Mouse (Mus musculus) naive thymus-derived CD4-positive, alpha-beta T cell, adult 2 months (primary cell): ENCODE measurements around the gene Adamtsl2.
A peak's percentile ranks its signal among the peaks of the same experiment; 100 is the strongest.

ENCODE experiments used
- DNase-seq: peaks from one replicate; pipeline ENCODE4 v3.0.0-alpha.2; 2011; ENCODE audit warnings: low read depth

Adamtsl2 gene

DNA sequence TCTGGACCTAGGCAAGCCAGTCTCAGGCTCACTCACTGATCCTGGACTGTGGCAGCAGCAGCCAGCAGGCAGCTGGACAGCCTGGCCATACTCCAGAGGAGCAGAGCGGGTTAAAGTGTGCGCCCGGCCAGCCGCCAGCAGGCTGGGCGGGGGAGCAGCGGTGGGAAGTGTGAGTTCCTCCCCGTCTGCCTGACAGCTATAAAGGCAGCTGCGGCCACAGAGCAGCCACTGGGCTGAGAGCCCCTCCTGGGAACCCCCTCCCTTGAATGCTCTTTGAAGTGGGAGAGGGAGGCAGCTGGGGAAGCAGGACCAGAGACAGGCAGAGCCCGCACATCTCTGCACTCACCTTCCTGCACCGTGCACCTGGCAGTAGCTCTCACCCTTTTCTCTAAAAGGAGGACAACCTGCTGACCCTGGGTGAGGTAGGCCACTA lies at the start of gene Adamtsl2:
Gene Adamtsl2 (plus strand): TSS at position 228 of the 433 bp plus-strand sequence.
- DNase-seq: peak; percentile 20

DNA sequence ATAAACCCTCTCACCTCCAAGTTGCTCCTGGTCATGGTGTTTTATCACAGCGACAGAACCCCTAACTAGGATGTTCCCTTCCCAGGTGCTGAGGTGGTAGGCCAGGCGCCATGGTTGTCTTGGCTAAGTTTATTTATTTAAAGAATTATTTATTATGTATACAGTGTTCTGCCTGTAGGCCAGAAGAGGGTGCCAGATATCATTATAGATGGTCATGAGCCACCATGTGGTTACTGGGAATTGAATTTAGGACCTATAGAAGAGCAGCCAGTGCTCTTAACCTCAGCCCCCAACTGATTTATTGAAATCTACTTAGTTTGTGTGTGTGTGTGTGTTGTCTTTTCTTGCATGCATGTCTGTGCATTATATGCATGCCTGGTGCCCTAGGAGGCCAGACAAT lies 46.8 kb upstream of the Adamtsl2 start:
- no peak for DNase-seq

DNA sequence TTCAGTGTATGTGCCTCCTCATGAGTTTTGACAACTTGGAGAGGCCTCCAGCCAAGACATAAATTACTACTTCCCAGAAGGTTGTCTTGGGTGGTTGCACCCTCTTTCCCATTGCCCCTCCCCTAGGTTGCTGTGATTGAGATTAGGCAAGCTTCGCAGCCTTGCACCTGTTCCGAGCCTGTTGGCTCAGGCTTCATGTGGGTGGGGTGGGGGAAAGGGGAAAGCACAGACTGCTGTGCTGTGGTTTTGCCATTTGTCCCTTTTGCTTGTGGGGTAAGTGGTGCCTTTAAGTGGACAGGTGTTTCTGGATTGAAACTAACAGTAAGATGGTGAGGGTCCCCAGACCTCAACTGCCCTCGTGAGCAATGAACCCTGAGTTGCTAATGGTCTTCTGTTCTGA lies 43.2 kb upstream of the Adamtsl2 start:
- DNase-seq: no peak

DNA sequence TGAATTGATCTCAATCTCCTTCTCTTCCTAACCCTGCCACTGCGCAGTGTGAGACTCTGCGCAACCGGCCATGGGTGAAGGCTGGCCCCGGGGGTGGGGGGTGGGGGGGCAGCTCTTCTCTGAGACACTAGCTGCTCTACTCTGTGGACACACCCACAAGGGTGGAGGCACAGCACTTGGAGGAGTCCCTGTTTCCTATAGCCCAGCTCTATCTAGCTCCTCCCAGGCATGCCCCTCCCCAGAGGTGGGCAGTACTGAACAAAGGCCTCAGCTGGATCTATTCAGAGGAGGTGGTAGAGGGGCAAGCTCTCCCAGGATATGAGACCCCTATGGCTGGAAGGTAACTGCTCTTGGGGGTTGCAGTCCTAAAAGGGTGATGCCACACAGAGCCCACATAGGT lies 42.2 kb upstream of the Adamtsl2 start:
- DNase-seq: no peak

DNA sequence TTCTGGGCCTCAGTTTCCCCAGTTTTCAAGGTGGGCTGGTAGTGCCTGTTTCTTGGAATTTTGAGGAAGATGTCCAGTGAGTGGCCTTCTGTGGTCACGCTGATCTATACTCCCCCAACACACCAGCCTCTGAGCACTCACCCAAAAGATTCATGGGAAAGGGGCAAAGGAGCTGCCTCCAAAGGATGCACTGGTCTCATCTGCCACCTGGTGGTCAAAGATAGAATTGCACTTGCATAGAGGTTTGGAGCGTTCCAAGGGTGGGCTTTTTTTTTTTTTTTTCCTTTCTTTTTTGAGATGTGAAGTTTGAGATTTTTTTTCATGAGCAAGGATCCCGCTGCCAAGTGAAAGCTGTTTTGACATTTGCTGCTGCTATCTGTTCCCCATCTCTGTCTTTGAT lies 40.6 kb upstream of the Adamtsl2 start:
- peak; percentile 82 for DNase-seq

DNA sequence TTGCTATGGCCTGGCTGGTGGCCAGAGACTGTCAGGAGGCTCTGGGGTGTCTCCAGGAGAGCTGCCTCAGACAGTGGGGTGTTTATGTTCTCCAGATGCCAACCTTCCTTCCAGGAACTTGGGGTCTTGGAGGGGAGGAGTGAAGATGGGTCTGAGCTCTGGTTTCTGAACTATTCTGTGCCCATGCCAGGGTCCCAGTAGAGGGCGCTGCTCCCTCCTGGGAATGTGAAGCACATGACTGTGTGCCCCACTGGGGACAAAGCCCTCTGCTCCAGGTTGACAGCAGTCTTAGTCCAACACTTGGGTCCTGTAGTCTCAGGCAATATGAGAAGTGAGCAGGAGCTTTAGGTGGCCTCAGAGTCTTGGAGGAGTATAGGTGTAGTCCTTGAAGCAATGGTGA lies 39.9 kb upstream of the Adamtsl2 start:
- no peak for DNase-seq

DNA sequence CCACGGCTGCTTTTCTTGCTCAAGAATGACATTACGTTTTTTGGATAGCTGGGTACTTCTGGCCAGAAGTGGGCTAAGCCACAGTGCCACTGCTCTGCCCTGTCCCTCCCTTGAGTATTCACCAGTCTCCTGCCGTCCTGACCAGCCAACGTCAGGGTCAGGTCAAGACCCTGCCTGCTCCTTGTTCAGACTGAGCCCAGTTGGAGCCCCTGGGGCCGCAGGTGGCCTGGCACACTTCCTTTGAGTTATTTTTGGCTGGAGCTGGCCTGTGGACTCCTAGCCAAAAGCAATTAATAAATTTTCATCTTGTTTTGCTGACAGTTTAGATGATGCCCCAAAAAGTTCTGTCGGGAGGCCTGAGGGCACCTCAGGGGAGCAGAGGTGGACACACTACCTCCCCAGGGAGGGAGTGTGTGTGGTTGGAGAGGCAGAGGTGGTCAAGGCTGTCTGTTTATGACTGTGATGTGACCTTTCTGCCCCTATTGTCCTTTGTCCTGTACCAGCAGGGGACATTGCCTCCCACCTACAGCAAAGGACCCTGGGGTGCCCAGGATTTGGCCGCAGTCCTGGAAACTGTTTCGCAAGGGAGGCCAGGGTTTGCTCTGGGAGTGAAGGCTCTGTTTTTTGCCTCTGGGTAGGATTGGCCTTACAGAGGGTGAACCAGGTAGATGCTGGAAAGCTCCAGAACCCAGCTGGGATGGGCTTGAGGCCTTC lies 36.9 kb upstream of the Adamtsl2 start:
- DNase-seq: no peak

DNA sequence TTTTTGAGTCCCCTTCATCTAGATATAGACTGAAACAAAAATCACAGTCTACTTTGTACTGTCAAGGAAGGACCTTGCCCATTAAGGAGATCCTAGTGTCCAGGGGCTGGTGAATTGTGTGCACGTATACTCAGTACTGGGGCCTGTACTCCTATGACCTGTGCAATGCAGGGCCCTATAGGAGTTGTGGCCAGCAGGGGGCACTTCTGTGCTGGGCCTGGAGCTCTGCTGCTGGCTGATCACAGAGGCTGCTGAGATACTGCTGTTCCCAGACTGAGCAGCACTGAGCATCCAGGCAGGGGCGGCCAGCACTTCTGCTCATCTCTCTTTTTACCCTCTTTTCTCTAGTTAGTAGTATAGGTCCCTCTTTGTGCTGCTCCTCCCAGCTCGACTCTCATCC lies 35.7 kb upstream of the Adamtsl2 start:
- peak; percentile 79 for DNase-seq

DNA sequence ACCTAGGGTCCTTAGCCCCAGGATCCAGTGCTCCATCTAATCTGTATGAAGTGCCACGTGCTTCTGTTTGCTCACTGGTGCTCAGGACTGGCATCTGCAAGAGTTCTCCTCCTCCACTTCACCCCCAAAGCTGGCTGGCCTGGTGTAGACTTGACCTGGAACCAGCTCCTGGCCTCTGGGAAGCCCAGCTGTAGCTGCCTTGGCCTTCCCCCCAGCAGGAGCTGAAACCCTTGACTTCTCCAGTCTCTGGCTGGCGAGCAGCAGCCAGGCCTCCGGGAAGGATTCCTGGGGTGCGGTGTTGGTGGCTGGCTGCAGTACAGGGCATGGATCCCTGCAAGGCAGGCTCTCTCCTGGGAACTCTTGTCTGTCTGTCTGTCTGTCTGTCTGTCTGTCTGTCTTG lies 35.0 kb upstream of the Adamtsl2 start:
- no peak for DNase-seq

DNA sequence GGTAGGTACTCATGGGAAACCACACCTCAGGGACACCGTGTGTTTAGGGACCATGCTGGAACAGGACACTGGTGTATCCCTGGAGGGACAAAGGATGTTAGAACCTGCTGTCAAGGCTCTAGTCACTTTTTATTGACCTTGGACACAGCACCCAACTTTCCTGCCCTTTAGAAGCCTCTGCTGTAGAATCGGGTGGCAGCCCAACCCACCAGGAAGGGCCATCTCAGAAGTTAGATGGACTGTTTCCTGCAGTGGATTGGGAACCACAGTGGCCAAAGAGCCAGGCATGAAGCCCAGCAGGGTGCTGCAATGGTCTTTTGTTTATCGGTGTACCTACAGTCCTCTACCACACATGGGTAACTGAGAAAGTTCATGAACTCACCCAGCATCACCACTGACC lies 34.5 kb upstream of the Adamtsl2 start:
- no peak for DNase-seq

DNA sequence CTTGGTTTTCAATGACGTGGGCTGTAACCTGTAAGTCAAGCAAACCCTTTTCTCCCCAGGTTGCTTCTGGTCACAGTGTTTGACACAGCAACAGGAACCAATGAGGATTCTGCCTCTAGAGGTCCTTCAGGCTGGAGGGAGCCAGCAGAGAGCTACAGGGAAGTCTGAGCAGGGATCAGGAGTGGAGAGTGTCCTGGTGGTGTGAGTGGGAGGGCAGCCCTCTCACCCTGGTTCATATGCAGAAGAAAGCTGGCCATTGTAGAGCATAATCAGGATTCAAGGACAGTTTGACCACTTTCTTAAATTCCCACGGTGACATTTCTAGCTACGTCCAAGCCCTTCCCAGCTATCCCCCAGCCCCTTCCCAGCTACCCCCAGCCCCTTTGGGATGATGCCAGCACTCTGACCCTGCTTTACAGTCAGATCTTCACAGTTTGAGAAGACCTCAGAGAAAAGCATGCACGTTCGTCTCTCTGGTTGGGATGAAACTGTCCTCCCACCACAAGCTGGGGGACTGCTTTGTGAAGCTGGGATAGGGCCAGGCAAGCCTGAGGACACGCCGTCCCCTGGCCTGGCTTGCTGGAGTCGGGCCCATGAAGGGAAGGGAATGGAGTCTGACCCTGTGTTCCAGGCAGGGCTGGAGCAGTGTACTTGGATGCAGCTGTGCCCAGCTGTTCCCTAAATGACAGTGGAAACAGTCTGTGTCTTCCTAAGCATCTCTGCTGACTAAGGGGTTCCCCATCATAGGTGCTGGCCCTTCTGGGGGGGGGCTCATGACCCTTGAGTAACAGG lies 33.0 kb upstream of the Adamtsl2 start:
- DNase-seq: no peak

DNA sequence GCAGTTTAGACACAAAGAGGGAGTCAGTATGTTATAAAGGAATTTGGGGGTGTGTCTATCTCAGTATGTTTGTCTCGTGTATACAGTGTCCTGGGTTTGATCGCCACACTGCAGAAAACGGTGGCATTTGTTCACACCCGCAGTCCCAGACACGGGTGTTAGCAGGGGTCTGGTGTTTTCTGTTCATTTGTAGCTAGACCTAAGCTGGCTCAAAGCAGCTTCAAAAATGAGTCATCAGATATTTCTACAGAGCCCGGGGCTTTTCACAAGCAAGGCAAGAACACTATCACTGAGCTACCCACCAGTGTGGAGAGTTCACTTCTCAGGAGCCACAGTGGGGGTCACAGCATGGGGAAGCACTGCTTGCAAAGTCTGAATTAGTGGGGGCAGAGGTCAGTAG lies 29.8 kb upstream of the Adamtsl2 start:
- no peak for DNase-seq

DNA sequence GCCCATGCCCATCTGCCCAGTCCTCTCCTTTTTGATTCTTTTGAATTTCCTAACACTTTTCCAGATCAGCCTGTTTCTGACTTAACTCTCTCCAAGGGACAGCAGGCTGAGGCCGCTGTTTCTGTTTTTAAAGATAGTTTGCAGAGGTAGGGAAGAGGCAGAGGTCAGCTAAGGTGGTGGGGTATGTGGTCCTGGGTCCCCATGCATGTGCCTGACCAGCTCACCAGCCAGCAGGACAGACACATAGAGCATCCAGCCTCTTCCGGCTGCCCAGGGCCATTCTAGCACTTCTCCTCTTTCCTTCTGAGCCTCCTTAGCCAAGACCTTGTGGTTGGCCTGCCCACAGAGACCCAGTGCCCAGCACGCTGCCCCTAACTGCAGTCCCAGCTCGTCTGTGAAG lies 20.9 kb upstream of the Adamtsl2 start:
- DNase-seq: no peak

DNA sequence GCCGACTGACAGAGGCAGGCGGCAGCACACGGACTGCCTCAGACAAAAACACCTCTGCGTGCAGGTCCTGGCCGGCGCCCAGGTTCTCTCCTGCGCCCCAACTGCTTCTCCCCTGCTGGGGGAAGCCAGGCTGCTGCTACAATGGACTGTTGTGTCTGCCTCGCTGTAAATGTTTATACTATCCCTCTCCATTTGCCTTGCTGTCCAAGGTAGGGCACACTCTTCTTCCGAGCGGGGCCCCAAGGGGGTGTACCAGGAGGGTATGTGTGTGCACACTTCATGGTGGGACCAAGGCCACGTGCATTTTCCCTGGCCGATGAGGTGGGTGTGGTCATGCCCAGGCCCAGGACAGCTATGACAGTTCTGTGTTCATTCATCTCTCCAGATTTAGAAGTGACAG lies 20.4 kb upstream of the Adamtsl2 start:
- DNase-seq: no peak

DNA sequence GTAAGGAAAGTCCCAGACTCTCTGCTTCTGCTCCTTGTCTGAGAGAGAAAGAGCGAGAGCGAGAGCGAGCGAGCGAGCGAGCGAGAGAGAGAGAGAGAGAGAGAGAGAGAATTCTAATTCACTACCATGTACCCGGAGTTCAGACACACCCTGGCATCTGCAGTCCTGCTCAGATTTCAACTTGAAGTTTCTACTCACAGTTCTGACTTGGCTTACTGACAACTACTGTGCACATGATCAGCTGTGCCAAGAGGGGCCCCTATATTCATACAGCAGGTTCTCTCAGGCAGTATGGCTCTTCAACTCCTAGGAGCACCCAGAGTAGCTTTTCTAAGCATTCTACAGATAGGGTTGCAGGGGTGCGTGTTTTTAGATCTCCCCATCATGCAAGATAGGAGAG lies 20.0 kb upstream of the Adamtsl2 start:
- no peak for DNase-seq

DNA sequence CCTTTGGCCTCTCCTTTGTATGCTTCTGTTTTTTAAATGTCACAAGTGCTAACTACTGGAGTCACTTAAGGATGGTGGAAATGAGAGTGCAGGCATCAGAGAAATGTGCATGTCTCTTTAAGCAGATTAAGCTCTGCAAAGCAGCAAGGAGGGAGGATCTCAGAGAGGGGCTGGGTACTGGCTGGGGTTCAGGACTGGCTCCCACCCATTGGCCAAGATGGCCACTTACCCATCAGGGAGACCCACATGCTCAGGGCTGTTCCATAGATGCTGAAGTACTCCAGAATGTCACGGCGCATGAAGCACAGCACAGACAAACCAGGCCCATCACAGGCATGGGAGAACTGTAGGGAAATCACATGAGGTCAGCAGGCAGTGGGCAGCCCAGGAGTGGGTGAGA lies 12.1 kb upstream of the Adamtsl2 start:
- no peak for DNase-seq

DNA sequence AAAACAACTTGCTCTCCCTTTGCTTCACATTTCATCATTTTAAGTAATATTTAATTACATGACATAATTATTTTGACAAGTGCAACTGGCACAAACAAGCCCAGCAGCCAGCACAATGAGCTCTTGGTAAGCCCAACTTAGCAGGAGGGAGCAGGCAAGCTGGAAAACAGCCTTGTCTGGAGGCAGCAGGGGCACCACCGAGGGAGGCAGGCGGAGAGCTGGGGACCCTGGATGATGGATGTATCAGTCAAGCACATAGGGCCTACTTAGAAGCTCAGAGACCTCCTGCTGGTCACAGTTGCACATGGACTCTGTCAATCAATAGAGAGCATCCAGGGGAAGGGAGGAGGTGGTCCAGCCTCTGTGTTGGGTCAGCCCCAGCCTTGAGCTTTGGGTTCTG lies 11.2 kb upstream of the Adamtsl2 start:
- no peak for DNase-seq

DNA sequence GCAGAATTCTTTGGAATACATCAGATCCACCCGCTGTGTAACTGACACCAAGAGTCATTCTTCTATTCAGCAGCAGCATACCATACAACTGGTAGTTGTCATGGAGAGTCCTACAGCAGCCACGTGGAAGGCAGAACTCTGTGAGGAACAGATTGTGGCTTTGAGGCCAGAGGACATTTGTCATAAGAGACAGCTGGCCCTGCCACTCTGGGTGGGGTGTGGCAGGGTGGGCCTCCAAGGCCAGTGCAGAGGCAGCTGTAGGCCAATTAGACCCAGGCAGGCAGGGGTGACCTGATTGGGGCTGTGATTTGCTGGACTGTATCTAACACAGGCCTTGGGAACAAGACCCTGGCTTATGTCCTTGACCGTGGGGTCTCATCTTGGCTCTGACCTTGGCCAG lies 9.5 kb upstream of the Adamtsl2 start:
- DNase-seq: no peak

DNA sequence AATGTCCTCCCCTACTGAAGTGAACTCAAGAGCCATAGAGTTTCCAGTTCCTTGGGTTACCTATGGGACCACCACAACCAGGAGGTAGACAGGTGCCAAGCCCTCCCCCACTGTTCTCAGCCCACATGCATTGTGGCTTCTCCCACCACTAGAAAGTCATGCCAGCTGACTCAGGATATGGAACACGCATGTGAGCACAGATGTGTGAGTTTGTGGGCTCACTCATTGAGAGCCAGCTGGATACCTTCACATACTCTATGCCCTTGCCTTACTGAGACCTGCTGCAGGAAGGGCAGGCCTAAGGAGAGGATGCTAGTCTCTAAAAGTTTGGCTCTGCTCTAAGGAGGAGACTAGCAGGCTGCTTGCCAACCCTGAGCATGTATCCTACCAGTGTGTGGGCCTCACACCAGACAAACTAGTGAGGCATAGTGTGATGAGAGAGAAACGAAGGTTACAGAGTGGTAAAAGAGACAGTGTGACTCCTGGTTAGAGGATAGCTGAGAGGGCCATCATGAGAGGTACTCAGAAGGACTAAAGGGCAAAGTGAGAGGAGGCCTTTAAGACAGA lies 8.8 kb upstream of the Adamtsl2 start:
- no peak for DNase-seq

DNA sequence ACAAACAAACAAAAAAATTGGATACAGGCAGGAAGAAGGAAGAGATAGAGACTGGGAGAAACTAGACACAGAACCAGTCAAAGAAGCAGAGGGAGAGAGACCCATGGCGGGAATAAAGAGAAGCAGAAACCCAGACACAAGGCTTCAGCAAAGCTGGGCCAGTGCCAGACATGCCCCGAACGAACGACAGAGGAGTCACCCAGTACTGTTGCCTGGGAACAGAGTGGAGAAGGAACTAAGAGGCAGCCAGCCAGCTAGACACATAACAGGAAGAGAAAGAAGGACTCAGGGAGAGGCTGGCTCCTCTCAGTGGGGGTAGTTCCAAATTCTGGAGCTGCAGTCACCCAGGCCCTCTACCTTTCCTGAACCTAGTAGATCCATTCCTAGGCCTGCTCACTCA lies 8.0 kb upstream of the Adamtsl2 start:
- DNase-seq: no peak

DNA sequence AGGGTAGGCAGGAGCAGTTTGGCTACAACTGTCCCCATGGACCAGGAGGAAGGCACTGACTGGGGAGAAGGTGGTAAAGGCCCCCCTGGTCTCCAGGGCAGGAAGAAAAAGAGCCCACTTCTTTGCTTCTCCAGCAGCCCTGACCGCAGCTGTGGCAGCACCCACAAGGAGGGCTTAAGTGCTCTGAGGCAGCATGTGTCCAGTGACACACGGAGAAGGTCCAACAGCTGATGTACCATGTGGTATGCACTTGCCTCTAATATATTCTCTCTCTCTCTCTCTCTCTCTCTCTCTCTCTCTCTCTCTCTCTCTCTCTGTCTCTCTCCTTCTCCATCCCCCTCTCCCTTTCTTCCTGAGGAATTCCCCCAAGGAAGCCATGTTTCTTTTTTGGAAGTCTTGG lies 7.2 kb upstream of the Adamtsl2 start, which contains the start of gene Mymk:
Gene Mymk (minus strand): TSS at position 202 of the 400 bp plus-strand sequence.
- DNase-seq: no peak

DNA sequence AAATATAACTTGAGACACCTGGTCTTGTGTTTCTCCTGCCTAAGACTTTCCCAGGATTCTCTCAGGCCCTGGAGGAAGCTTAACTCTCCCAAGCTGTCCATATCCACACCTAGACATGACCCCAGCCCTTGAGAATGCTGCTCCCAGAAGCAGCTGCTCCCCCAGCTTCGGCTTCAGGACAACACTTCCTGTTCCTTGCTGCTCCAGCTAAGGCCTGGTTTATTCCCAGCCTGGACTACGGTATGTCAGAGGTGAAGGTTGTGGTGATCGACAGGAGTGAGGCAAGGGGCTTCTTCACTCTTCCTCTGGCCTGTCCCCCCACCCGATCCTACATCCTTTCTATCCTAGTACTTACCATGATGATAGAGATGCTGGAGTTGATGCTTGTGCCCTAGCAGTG lies 5.8 kb upstream of the Adamtsl2 start:
- DNase-seq: no peak

DNA sequence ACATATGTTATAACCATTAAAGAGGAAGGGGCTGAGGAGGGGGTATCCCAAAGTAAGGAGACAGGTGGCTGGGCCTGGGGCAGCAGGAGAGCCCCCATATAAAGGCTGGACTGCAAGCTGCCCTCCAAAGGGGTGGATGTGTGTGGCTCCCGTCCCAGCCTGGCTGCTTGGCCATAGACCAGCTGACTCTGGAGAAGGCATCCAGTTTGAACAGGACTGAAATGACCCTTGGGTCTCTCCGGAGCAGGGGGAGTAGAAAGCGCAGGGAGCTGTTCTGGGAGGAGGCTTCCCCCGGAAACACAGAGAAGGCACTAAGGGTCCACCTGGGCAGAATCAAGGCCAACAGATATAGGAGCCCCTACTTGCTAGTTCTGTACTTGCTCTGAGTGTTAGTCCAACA lies 4.4 kb upstream of the Adamtsl2 start:
- no peak for DNase-seq
